Mouse (Mus musculus) MEL (cell line): ENCODE measurements around the gene Gpr161. TPM values are rescaled to one million over a fixed set of nuclear protein-coding genes. Genes with fewer than 3 reads are reported as not detected.

ENCODE experiments used
- DNase-seq: peaks from one replicate; pipeline ENCODE4 v3.0.0; 2011; ENCODE audit warnings: low read depth, low spot score
- H3K27ac ChIP-seq: 2 replicates; pipeline ENCODE4 v1.5.1; 2012; ENCODE audit warnings: low read depth, mild to moderate bottlenecking, control low read depth, low read length, moderate library complexity; ENCODE audit not compliant: control insufficient read depth
- H3K27me3 ChIP-seq, 2 experiments: fragments of 150-350 bp in 1 of 2; sonication (generic) in 1 of 2; 2 replicates each; pipeline ENCODE4 v1.6.1; 2012; ENCODE audit warnings: low read length in 2 of 2, mild to moderate bottlenecking in 2 of 2, improper control_type of control experiment in 1 of 2, moderate library complexity in 1 of 2; ENCODE audit not compliant: insufficient read depth in 2 of 2, control insufficient read depth in 1 of 2
- H3K36me3 ChIP-seq, 2 experiments: 2 replicates each; pipeline ENCODE4 v1.6.1; 2012 to 2014; ENCODE audit warnings: low read length in 2 of 2, improper control_type of control experiment in 1 of 2, inconsistent platforms in 1 of 2, mild to moderate bottlenecking in 1 of 2; ENCODE audit not compliant: insufficient read depth in 2 of 2, control insufficient read depth in 1 of 2
- H3K4me1 ChIP-seq, 2 experiments: fragments of 150-350 bp in 1 of 2; sonication (generic) in 1 of 2; 2 replicates each; pipeline ENCODE4 v1.6.1; 2012; ENCODE audit warnings: low read length in 2 of 2, improper control_type of control experiment in 1 of 2, mild to moderate bottlenecking in 1 of 2; ENCODE audit not compliant: insufficient read depth in 2 of 2, control insufficient read depth in 1 of 2
- H3K4me3 ChIP-seq, 2 experiments: fragments of 150-350 bp in 1 of 2; sonication (generic) in 1 of 2; 2 replicates each; pipeline ENCODE4 v1.5.1; 2012; ENCODE audit warnings: low read depth in 2 of 2, low read length in 2 of 2, mild to moderate bottlenecking in 2 of 2, moderate library complexity in 2 of 2, control low read depth in 1 of 2, improper control_type of control experiment in 1 of 2; ENCODE audit not compliant: control insufficient read depth in 1 of 2, insufficient read depth in 1 of 2
- H3K79me2 ChIP-seq: 2 replicates; pipeline ENCODE4 v1.6.1; 2012; ENCODE audit warnings: mild to moderate bottlenecking, low read length, moderate library complexity; ENCODE audit not compliant: control insufficient read depth, poor library complexity, insufficient read depth
- H3K9ac ChIP-seq: 2 replicates; pipeline ENCODE4 v1.6.1; 2012; ENCODE audit warnings: low read depth, mild to moderate bottlenecking, control low read depth, low read length, moderate library complexity; ENCODE audit not compliant: control insufficient read depth, poor library complexity, severe bottlenecking
- H3K9me3 ChIP-seq: fragments of 150-350 bp; sonication (generic); replicated peaks from 2 replicates; pipeline ENCODE4 v1.6.1; 2012; ENCODE audit warnings: mild to moderate bottlenecking, low read length, improper control_type of control experiment, moderate library complexity; ENCODE audit not compliant: insufficient read depth
- CHD1 ChIP-seq: IDR thresholded peaks from 2 replicates; pipeline ENCODE4 v1.6.1; 2012; ENCODE audit warnings: low read depth, mild to moderate bottlenecking, inconsistent platforms, low read length, improper control_type of control experiment
- E2F4 ChIP-seq: IDR thresholded peaks from 2 replicates; pipeline ENCODE4 v1.6.1; 2011; ENCODE audit warnings: low read depth, low read length, improper control_type of control experiment, borderline replicate concordance
- ELF1 ChIP-seq: IDR thresholded peaks from 2 replicates; pipeline ENCODE4 v1.6.1; 2014; ENCODE audit warnings: low read depth, mild to moderate bottlenecking, inconsistent platforms, low read length, improper control_type of control experiment, moderate library complexity
- EP300 ChIP-seq, 2 experiments: IDR thresholded peaks; 2 replicates each; pipeline ENCODE4 v1.6.1; 2011; ENCODE audit warnings: improper control_type of control experiment in 2 of 2, low read length in 2 of 2, low read depth in 1 of 2, mild to moderate bottlenecking in 1 of 2
- ETS1 ChIP-seq: IDR thresholded peaks from 2 replicates; pipeline ENCODE4 v1.6.1; 2012; ENCODE audit warnings: low read depth, mild to moderate bottlenecking, inconsistent platforms, low read length, improper control_type of control experiment, moderate library complexity
- GABPA ChIP-seq: IDR thresholded peaks from 2 replicates; pipeline ENCODE4 v1.6.1; 2012; ENCODE audit warnings: low read depth, mild to moderate bottlenecking, inconsistent platforms, low read length, improper control_type of control experiment, moderate library complexity
- HCFC1 ChIP-seq: IDR thresholded peaks from 2 replicates; pipeline ENCODE4 v1.6.1; 2012; ENCODE audit warnings: low read depth, mild to moderate bottlenecking, inconsistent platforms, low read length, improper control_type of control experiment, moderate library complexity
- KAT2A ChIP-seq: conservative IDR thresholded peaks from 2 replicates; pipeline ENCODE4 v1.6.1; 2012; ENCODE audit warnings: low read depth, low read length, improper control_type of control experiment, inconsistent platforms
- MAX ChIP-seq: IDR thresholded peaks from 2 replicates; pipeline ENCODE4 v1.6.1; 2011; ENCODE audit warnings: low read length, improper control_type of control experiment
- MEF2A ChIP-seq: IDR thresholded peaks from 2 replicates; pipeline ENCODE4 v1.6.1; 2014; ENCODE audit warnings: low read depth, mild to moderate bottlenecking, inconsistent platforms, low read length, improper control_type of control experiment; ENCODE audit not compliant: poor library complexity, insufficient replicate concordance, severe bottlenecking; ENCODE audit errors: extremely low read depth
- MYB ChIP-seq: IDR thresholded peaks from 2 replicates; pipeline ENCODE4 v1.6.1; 2011; ENCODE audit warnings: mild to moderate bottlenecking, low read depth, low read length, improper control_type of control experiment
- POLR2AphosphoS5 ChIP-seq: IDR thresholded peaks from 2 replicates; pipeline ENCODE4 v1.6.1; 2012; ENCODE audit warnings: low read depth, borderline replicate concordance, mild to moderate bottlenecking, inconsistent platforms, low read length, moderate library complexity, mixed read lengths
- RAD21 ChIP-seq: IDR thresholded peaks from 2 replicates; pipeline ENCODE4 v1.6.1; 2011; ENCODE audit warnings: mild to moderate bottlenecking, low read depth, low read length, improper control_type of control experiment
- SIN3A ChIP-seq: IDR thresholded peaks from 2 replicates; pipeline ENCODE4 v1.6.1; 2012; ENCODE audit warnings: low read length, improper control_type of control experiment, inconsistent platforms
- SMC3 ChIP-seq: IDR thresholded peaks from 2 replicates; pipeline ENCODE4 v1.6.1; 2011; ENCODE audit warnings: low read depth, low read length, improper control_type of control experiment
- TAL1 ChIP-seq: IDR thresholded peaks from 2 replicates; pipeline ENCODE4 v1.6.1; 2012; ENCODE audit warnings: mild to moderate bottlenecking, inconsistent platforms, low read length, moderate library complexity, mixed read lengths
- TCF12 ChIP-seq: IDR thresholded peaks from 2 replicates; pipeline ENCODE4 v1.6.1; 2014; ENCODE audit warnings: low read depth, mild to moderate bottlenecking, inconsistent platforms, low read length, improper control_type of control experiment, moderate library complexity
- USF1 ChIP-seq: IDR thresholded peaks from 2 replicates; pipeline ENCODE4 v1.6.1; 2014; ENCODE audit warnings: low read depth, mild to moderate bottlenecking, inconsistent platforms, low read length, improper control_type of control experiment, moderate library complexity
- USF2 ChIP-seq, 2 experiments: IDR thresholded peaks; 2 replicates each; pipeline ENCODE4 v1.6.1; 2011 to 2012; ENCODE audit warnings: improper control_type of control experiment in 2 of 2, low read length in 2 of 2, borderline replicate concordance in 1 of 2, inconsistent platforms in 1 of 2, low read depth in 1 of 2, mild to moderate bottlenecking in 1 of 2; ENCODE audit not compliant: insufficient read depth in 1 of 2
- ZC3H11A ChIP-seq: IDR thresholded peaks from 2 replicates; pipeline ENCODE4 v1.6.1; 2012; ENCODE audit warnings: low read depth, mild to moderate bottlenecking, inconsistent platforms, low read length, improper control_type of control experiment
- polyA plus RNA-seq, 2 experiments: library from polyadenylated mRNA; stranded (reverse) in 1 of 2; unstranded in 1 of 2; fragments of >175 nt in 1 of 2; fragments of >200 nt in 1 of 2; gene quantifications; 2 replicates each; pipeline versions ENCODE4 v1.2.1 to v1.2.4; 2012; ENCODE audit warnings: low replicate concordance in 2 of 2, low read depth in 1 of 2; ENCODE audit not compliant: insufficient read length in 2 of 2, insufficient read depth in 1 of 2, missing spikeins in 1 of 2
- total RNA-seq: library from RNA; depleted of rRNA; stranded (reverse); fragments of 300-350 nt; gene quantifications from 2 replicates; pipeline ENCODE4 v1.2.3, GENCODE M21; 2012

The Gpr161 gene
- total and polyA plus RNA-seq, 3 experiments = 0.08 to 0.97 TPM; not detected in 1

- no peak for DNase-seq
- peaks cover 0 to 2% of the 10 kb centered on the region in 2 experiments; a peak in 1 of 4 replicates for H3K27me3 ChIP-seq
- no peak overlapping the region for H3K9ac ChIP-seq
- H3K27ac ChIP-seq = no peak overlapping the region
- TF ChIP-seq CHD1 (no peak), USF2 (IDR thresholded peaks at IDR 0.05; ENCODE audit: borderline replicate concordance in 1 of 2, insufficient read depth in 1 of 2, low read depth in 1 of 2, low read length in 2 of 2) (no peak), GABPA (no peak), TCF12 (no peak), EP300 (IDR thresholded peaks at IDR 0.05; ENCODE audit: low read depth in 1 of 2, low read length in 2 of 2) (no peak), POLR2AphosphoS5 (no peak), ZC3H11A (no peak), MEF2A (no peak)
- no peaks in the 10 kb centered on the region for H3K36me3 ChIP-seq
- no peaks in the 10 kb centered on the region for H3K4me1 ChIP-seq
- H3K4me3 ChIP-seq = no peak overlapping the region
- H3K9me3 ChIP-seq = no peaks in the 10 kb centered on the region
- H3K79me2 ChIP-seq = no peaks in the 10 kb centered on the region
Observed at GRCm38 (mm10) chr1:165301567-165301966, 6.0 kb downstream of the Gpr161 start.

DNA sequence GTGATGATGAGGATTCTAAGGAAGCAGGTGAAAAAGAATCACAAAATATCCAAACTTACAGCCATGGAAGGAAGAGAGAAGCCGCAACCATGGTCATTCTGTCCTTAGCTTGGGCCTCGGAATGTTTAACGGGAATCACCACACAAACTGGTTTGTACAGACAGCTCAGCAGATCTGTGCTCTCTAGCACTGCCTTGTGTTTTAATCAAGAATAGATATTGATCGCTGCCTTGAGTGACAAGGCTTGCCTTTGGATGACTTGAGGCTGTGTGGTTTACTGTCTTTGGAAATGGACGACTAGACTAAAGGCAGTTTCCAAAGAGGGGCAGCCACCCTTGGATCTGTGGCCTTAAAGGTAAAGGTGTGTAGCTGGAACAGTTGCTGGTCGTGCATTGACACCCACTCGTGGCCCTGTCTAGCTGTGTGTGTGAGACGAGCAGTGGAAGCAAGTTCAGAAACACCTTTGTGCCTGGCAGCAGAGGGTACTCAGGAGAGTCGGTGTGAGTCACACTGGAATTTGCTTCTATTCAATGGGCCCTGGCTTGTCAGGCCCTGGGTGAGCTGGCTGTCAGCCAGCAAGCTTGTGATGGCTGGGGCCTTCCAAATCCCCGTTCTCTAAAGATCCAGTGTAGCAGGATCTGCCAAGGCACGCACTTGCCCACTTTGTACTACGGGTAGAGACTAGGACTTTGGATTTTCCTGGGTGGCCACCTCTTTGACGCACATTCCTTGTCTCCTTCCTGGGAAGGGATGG is 7.0 kb downstream of the Gpr161 start:
- no peak overlapping the region for H3K4me3 ChIP-seq
- H3K79me2 ChIP-seq = no peaks in the 10 kb centered on the region
- H3K36me3 ChIP-seq = no peaks in the 10 kb centered on the region
- H3K9ac ChIP-seq = no peak overlapping the region
- no peak for DNase-seq
- H3K27me3 ChIP-seq = peaks cover 0 to 2% of the 10 kb centered on the region in 2 experiments; a peak in 1 of 4 replicates
- no peak overlapping the region for H3K27ac ChIP-seq
- no peak for TF ChIP-seq RAD21
- TF ChIP-seq EP300 (IDR thresholded peaks at IDR 0.05; ENCODE audit: low read depth in 1 of 2, low read length in 2 of 2) = no peak
- TF ChIP-seq USF1 = no peak
- TF ChIP-seq KAT2A = no peak
- no peak for TF ChIP-seq MYB
- no peak for TF ChIP-seq TAL1
- no peak for TF ChIP-seq MAX
- no peak for TF ChIP-seq HCFC1
- no peak for TF ChIP-seq SMC3
- TF ChIP-seq SIN3A = no peak
- TF ChIP-seq E2F4 = no peak
- no peak for TF ChIP-seq GABPA
- TF ChIP-seq CHD1 = no peak
- no peak for TF ChIP-seq TCF12
- TF ChIP-seq ZC3H11A = no peak
- TF ChIP-seq ETS1 = no peak
- no peak for TF ChIP-seq ELF1
- no peaks in the 10 kb centered on the region for H3K9me3 ChIP-seq
- H3K4me1 ChIP-seq = no peaks in the 10 kb centered on the region
